Mouse (Mus musculus): Measurements from ENCODE around the gene Gm16503. TPM values are rescaled to one million over a fixed set of nuclear protein-coding genes. Genes with fewer than 3 reads are reported as not detected.
"Not testable (repeated sequence)": the region's sequence is repeated elsewhere in the genome, so short reads cannot be mapped to it uniquely, and the experiment has no call there.

Gene Gm16503
- polyA plus RNA-seq, 1 experiment from 2014 or later = 0.98 TPM

DNA sequence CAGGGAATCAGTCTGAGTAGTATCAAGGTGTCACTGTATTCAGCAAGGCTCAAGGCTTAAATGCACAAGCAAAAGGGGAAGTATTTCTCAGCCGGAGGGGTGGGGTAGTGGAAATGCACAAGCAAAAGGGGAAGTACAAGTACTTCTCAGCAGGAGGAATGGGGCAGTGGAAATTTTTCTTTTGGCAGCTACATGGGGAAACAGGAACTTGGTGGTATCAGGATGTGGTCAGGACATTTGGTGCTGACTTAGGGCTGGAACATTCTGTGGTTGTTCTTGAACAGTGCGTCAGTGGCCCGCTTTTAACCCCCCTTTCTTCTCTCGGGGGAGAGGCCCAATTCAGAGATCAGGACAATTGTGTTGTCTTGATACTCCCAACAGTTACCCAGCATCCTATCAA lies 39.4 kb downstream of the Gm16503 start:
- WGBS = 97% methylated on average over 4 of the region's 4 CpGs
- ATAC-seq (ENCODE audit: low read depth) = not testable (repeated sequence)

DNA sequence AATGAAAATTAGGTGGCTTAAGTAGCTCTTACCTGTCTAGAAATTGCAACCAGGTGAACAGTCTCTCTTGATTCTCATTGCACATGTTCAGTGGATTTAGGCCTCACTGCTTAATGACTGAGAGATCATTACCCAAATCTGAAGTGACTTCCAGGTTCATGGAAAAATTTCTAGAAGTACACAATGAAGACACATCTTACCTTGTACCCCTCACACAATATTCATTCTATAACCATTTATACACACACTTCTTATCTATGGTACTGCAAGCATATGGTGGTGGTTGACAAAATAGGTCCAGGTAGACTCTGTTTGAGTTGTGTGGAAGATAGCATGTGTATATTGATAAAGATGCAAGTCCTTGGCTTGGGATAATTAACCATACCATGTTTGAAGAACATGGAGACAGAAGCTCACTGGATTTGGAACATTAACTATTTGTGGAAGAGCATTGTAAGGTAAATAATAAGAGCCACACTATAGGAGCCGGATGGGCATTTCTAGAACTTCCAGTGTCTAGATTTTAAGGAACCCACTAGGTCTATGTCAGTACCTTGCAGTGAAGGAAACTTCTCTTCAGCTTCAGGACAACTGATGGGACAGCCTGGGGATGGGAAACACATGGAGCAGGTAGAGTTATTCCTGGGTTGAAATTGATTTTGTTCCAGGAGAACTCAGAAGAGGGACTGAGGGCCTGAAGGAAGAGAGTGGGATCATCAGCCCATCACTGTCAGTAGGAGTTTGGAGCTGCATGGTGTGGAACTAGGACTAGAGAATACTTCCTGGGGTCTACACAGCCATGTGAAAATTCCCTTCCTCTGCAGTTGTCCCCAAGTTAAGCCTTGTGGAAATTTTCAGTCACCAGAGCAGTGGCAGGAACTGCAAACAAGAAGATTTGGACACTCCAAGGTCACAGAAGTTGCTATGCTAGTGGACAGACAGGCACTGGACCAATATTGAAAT lies 46.8 kb downstream of the Gm16503 start:
- Histone ChIP-seq H3K27me3 (ENCODE audit: control insufficient read depth, insufficient read depth, low read length) (no peaks in the 10 kb centered on the region), H3K9ac (replicated peaks; ENCODE audit: low read depth, low read length) (no peak overlapping the region), H3K36me3 (ENCODE audit: control insufficient read depth, insufficient read depth, low read length) (no peaks in the 10 kb centered on the region), H3K9me3 (ENCODE audit: control insufficient read depth, low read length) (peaks cover 10% of the 10 kb centered on the region; the same call in 1 of the 2 replicates), H3K27ac (ENCODE audit: low read depth, low read length) (no peak overlapping the region), H3K4me2 (ENCODE audit: low read depth, low read length) (no peak overlapping the region), H3K4me1 (ENCODE audit: control insufficient read depth, insufficient read depth, low read length) (no peaks in the 10 kb centered on the region), H3K4me3 (ENCODE audit: low read depth, low read length) (no peak overlapping the region)
- ATAC-seq (ENCODE audit: low read depth) = no peak
- WGBS = 58% methylated on average over 1 of the region's 1 CpGs

More for the DNA sequence above, 39.4 kb downstream of the Gm16503 start:
- H3K36me3 ChIP-seq (ENCODE audit: control insufficient read depth, insufficient read depth, low read length); H3K4me1 ChIP-seq (ENCODE audit: control insufficient read depth, insufficient read depth, low read length); H3K4me3 ChIP-seq (ENCODE audit: low read depth, low read length); H3K27ac ChIP-seq (ENCODE audit: low read depth, low read length); H3K4me2 ChIP-seq (ENCODE audit: low read depth, low read length); H3K27me3 ChIP-seq (ENCODE audit: control insufficient read depth, insufficient read depth, low read length); H3K9ac ChIP-seq (replicated peaks; ENCODE audit: low read depth, low read length); H3K9me3 ChIP-seq (ENCODE audit: control insufficient read depth, low read length): not testable (repeated sequence)

Other genes starting within 250 kb of the Gm16503 start
- gene Zfp988, start 234.5 kb upstream of the Gm16503 start, polyA plus RNA-seq (2014; fragmentation: Nextera tagmentation; extraction: Ambion mirVana) = 0.23 and 0.41 TPM in 2 replicates
- gene Zfp978, start 178.9 kb upstream of the Gm16503 start, polyA plus RNA-seq (2014; fragmentation: Nextera tagmentation; extraction: Ambion mirVana) = not detected in 2 replicates
- gene Zfp982, start 47.8 kb upstream of the Gm16503 start, polyA plus RNA-seq (2014; fragmentation: Nextera tagmentation; extraction: Ambion mirVana) = 7.5 and 8.8 TPM in 2 replicates
- 0.27 and 0.44 TPM in 2 replicates for gene Zfp985, start 13.1 kb downstream of the Gm16503 start, polyA plus RNA-seq (2014; fragmentation: Nextera tagmentation; extraction: Ambion mirVana)
- gene Zfp979, start 102.3 kb downstream of the Gm16503 start, polyA plus RNA-seq (2014; fragmentation: Nextera tagmentation; extraction: Ambion mirVana) = 3.2 and 3.3 TPM in 2 replicates
- not detected in 2 replicates for gene Zfp534, start 162.3 kb downstream of the Gm16503 start, polyA plus RNA-seq (2014; fragmentation: Nextera tagmentation; extraction: Ambion mirVana)